Mouse (Mus musculus) c-Kit-positive CD71-positive TER-119-negative erythroid progenitor cells, embryonic 14.5 days (primary cell): ENCODE measurements around the gene Ppfia3.

Source experiments
- DNase-seq: peaks from one replicate; pipeline ENCODE4 v3.0.0-alpha.2; 2013; ENCODE audit warnings: low read depth

The Ppfia3 gene

GRCm38 (mm10) chr7:45312686-45313453 lies 53.9 kb downstream of the Ppfia3 start:
- DNase-seq: no peak

DNA sequence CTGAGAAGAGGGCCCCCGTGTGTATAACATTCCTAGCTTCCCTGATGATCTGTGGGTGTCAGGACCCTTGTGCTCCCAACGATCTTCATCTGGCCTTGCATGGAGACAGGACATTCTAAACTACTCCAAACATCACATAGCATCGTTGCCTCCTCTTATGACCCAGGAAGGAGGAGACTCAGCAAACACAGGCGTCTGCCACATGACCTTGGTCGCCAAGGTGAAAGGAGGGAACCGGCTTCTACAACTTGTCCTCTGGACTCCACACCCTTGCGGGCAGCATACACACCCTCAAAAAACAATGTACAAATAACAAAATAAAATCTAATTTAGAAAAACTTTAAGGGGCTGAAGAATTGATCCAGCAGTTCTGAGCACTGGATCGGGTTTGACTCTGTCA lies 54.8 kb downstream of the Ppfia3 start:
- no peak for DNase-seq

DNA sequence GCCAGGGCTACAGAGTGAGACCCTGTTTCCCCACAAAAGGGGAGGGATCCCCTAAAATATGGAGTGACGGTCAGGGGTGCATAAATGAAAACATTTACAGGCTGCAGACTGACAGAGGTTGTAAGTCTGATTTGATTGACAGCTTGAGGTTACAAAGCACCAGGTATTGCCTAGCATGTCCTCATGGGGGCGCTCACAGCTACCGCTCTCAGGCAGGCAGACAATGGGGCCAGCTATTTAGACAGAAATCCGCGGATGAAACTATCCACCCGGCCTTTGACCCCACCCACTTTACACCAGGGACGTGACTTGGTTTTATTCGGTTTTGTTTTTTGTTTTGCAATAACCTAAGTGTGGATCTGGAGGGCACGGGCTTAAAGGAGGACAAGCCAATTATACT lies 57.4 kb downstream of the Ppfia3 start:
- peak; percentile 35 for DNase-seq

- DNase-seq: no peak
Measured at GRCm38 (mm10) chr7:45308551-45309240, 58.1 kb downstream of the Ppfia3 start.

DNA sequence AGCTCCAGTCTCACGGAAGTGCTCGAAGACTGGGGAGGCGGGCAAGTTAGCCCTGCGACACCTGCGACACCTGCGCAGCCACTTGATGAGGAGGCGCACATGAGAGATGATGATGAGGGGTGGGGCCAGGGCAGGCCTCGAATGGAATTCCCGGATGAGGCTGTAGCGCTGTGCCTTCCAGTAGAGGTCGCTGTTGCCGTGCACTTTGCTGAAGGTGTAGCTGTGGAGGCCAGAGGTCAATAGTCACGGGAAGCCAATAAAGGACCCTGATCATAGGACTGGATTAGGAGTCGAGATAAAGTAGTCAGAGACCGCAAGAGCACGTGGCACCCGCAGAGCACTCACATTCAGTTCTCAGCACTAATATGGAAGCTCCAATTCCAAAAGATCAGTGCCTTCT lies 61.5 kb downstream of the Ppfia3 start:
- DNase-seq: peak; percentile 48

DNA sequence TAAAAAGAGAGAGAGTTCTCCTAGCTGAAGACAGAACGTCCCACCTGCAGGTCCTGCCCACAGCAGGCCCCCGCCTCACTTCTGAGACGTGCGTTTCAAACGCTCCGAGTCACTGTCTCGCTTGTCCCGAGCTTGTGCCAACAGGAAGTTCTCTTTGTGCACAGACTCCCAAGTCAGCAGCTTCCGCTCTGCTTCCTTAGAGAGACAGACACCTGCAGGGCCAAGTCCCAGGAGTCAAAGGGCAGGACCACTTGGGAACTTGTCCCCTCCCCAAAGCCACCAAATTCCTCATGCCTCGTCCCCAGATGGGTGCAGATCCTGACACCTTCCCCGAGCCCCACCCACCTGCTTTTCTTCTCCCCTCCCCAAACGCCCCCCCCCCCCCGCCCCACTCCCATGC lies 62.0 kb downstream of the Ppfia3 start:
- DNase-seq: no peak

DNA sequence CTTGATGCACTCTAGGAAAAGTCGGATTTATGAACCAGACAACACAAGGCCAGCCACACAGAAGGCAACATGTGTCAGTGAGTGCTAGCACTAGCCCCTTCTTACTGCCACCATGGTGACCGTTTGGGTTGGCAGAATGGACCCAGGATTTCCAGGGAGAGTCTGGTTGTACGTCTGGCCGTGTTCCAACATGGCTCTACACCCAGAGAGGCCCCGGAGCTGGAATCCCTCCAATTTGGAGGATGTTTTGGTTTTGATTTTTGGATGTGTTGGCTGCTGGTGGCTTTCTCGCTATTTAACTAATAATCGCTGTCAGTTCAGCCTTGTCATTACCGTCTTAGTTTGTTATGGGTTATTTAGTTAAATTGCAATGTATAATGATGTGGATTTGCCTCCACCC lies 64.2 kb downstream of the Ppfia3 start:
- no peak for DNase-seq

- DNase-seq: peak; percentile 32
Measured at GRCm38 (mm10) chr7:45300270-45300669, 66.5 kb downstream of the Ppfia3 start.

DNA sequence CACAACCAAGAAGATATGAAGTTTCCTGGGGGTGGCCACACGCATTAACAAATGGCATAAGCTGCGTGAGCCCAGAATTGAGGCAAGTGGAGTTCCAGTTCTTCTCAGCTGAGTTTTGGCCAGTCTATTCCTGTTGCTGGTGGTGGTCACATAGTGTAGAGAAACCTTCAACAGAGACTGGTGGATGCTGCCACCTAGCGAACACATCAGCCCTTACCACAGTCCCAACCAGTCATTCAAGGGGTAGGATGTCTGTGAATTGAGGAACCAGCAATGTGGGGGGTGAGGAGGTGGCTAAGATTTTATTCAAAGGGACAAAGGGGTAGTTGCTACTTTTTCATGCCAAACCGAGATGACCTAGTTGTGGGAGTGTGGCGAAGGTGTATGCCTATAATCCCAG lies 67.1 kb downstream of the Ppfia3 start:
- peak; percentile 19 for DNase-seq

- DNase-seq: no peak
Measured at GRCm38 (mm10) chr7:45297563-45297962, 69.3 kb downstream of the Ppfia3 start.

DNA sequence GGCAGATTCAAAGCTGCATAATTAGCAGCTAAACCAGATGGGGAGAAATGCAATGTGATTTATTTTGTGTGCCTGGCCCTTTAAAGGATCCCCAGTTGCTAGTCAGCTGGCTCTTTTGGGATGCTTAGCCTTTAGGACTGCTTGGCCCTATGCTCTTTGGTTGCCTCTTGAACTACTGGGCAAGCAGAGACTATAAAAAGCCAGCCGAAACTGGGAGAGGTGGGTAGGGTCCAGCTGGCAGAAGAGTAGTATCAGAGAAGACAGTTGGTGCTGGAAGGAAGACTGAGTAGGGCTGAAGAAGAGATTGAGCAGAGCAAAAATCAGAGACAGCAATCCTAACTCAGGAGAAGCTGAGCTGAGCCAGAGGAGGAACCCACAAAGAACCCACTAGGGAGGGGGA lies 70.2 kb downstream of the Ppfia3 start:
- DNase-seq: no peak
